Comparison of ENCODE assay signal across 26 mouse cellular contexts in the genomic region with DNA sequence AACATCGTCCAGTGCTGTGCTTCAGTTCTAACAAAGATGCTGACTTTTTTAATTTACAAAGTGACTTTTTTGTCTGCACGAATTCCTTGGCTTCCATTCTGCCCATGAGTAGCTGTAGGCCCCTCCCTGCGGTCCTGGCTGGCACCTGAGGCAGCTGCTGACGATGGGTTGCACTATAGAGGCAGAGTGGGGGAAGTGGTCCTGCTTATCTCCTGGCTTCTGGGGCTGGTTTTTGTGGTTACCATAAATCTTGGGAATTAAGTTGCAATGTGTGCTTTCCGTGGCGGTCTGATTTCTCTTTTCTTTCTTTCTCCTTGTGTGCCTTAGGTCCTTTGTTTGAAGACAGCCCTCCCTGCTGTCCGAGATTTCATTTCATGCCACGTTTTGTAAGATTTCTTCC. TPM values are rescaled to one million over a fixed set of nuclear protein-coding genes. Genes with fewer than 3 reads are reported as not detected.
DNase-seq lines count a peak whose midpoint lies in the region; ATAC-seq lines count a peak whose summit lies in the region.
"Had no signal": no experiment of that assay in that cellular context is flagged by ENCODE, and none has a peak within 500 bp of the region (broad histone marks: within the 10 kb centered on the region; RNA-seq: fewer than 3 reads in every experiment).

No protein-coding gene starts in this region.

- no peak overlapping the region for H3K9ac ChIP-seq in kidney, embryonic 14.5 days (ENCODE audit: low read depth, low read length)
- H3K9ac ChIP-seq: embryonic facial prominence, embryonic 12.5 days; embryonic facial prominence, embryonic 15.5 days; forebrain, embryonic 15.5 days; hindbrain, embryonic 13.5 days; intestine, embryonic 15.5 days had no signal

- no peak for ATAC-seq in kidney, embryonic 14.5 days (ENCODE audit: low FRiP score, low TSS enrichment)
- peak; percentile 90 to 94 for ATAC-seq in hematopoietic stem cell, adult 5-6 weeks (replicated peaks in 1 of 2; ENCODE audit: insufficient read depth in 1 of 2, low FRiP score in 2 of 2, low TSS enrichment in 1 of 2, low read depth in 1 of 2, poor library complexity in 2 of 2, severe bottlenecking in 2 of 2)
- ATAC-seq: activated CD4-positive, CD25-positive, alpha-beta regulatory T cell, adult 4 months; forebrain, embryonic 15.5 days; hindbrain, embryonic 16.5 days; intestine, embryonic 15.5 days had no signal

- H3K4me1 ChIP-seq in kidney, embryonic 14.5 days (ENCODE audit: control insufficient read depth, insufficient read depth, low read length) = no peaks in the 10 kb centered on the region
- H3K4me1 ChIP-seq: embryonic facial prominence, embryonic 12.5 days; embryonic facial prominence, embryonic 15.5 days; forebrain, embryonic 15.5 days; hindbrain, embryonic 13.5 days; intestine, embryonic 15.5 days had no signal

- peak overlapping the region; percentile 17; the same call in 1 of the 2 replicates for H3K27ac ChIP-seq in kidney, embryonic 14.5 days (ENCODE audit: low read depth, low read length)
- H3K27ac ChIP-seq: embryonic facial prominence, embryonic 12.5 days; embryonic facial prominence, embryonic 15.5 days; forebrain, embryonic 15.5 days; hindbrain, embryonic 13.5 days; intestine, embryonic 15.5 days had no signal

- no peak for DNase-seq in kidney, adult 8-10 months
- DNase-seq in MN1 (ENCODE audit: low spot score) = peak; percentile 26
- no peak for DNase-seq in thymus, postnatal 0 days (ENCODE audit: low spot score)
- DNase-seq in heart, postnatal 4 days = no peak
- no peak for DNase-seq in embryo, embryonic 10.5 days (ENCODE audit: low spot score)
- DNase-seq: adrenal gland, adult 8-10 months; adrenal gland, postnatal 25 days; B cell, adult 2 months; cerebellum, adult 11-12 months; cerebellum, adult 8-10 months; cerebellum, postnatal 10 days; cerebellum, postnatal 36 days; gastrocnemius, postnatal 25 days; heart, postnatal 36 days had no signal

- no peak overlapping the region for H3K4me2 ChIP-seq in kidney, embryonic 14.5 days (replicated peaks; ENCODE audit: low read depth, low read length)
- H3K4me2 ChIP-seq: embryonic facial prominence, embryonic 12.5 days; embryonic facial prominence, embryonic 15.5 days; forebrain, embryonic 15.5 days; heart, embryonic 11.5 days; hindbrain, embryonic 13.5 days; intestine, embryonic 15.5 days had no signal

- H3K27me3 ChIP-seq in kidney, embryonic 14.5 days (ENCODE audit: control insufficient read depth, insufficient read depth, low read length) = no peaks in the 10 kb centered on the region
- H3K27me3 ChIP-seq: CH12.LX; embryonic facial prominence, embryonic 12.5 days; embryonic facial prominence, embryonic 15.5 days; forebrain, embryonic 15.5 days; hindbrain, embryonic 13.5 days; intestine, embryonic 15.5 days had no signal

- no peaks in the 10 kb centered on the region for H3K9me3 ChIP-seq in kidney, embryonic 14.5 days (ENCODE audit: control insufficient read depth, low read length)
- H3K9me3 ChIP-seq: embryonic facial prominence, embryonic 12.5 days; embryonic facial prominence, embryonic 15.5 days; forebrain, embryonic 15.5 days; G1E; hindbrain, embryonic 13.5 days; intestine, embryonic 15.5 days had no signal

- peaks cover 53% of the 10 kb centered on the region for H3K36me3 ChIP-seq in kidney, embryonic 14.5 days (ENCODE audit: control insufficient read depth, insufficient read depth, low read length)

- no peak overlapping the region for H3K4me3 ChIP-seq in kidney, embryonic 14.5 days (ENCODE audit: low read length)
- H3K4me3 ChIP-seq: embryonic facial prominence, embryonic 12.5 days; embryonic facial prominence, embryonic 15.5 days; forebrain, embryonic 15.5 days; hindbrain, embryonic 13.5 days; intestine, embryonic 15.5 days had no signal

- 60% methylated on average over 8 of the region's 8 CpGs for WGBS in kidney, embryonic 14.5 days

RNA-seq across cellular contexts. Expression of gene Drosha, which starts 42.7 kb away (rescaled TPM):
- polyA plus RNA-seq in kidney, embryonic 14.5 days (2014; fragmentation: Nextera tagmentation; extraction: Ambion mirVana) = 30.9 and 50.1 TPM in 2 replicates
- 22.2 and 33.1 TPM in 2 replicates for total RNA-seq in hematopoietic stem cell, adult 5-6 weeks (2017)
- polyA plus RNA-seq in thymus, postnatal 0 days (2015; fragmentation: Nextera tagmentation; extraction: Ambion mirVana) = 15.4 and 18.8 TPM in 2 replicates
- 10 to 100 TPM; 32.5 to 35.4 TPM for total RNA-seq in heart, postnatal 4 days (2021)

RNA-seq across cellular contexts. Expression of gene 6030458C11Rik, which starts 42.8 kb away (rescaled TPM):
- polyA plus RNA-seq in kidney, embryonic 14.5 days (2014; fragmentation: Nextera tagmentation; extraction: Ambion mirVana) = 31.0 and 43.2 TPM in 2 replicates
- total RNA-seq in hematopoietic stem cell, adult 5-6 weeks (2017) = 21.4 and 26.5 TPM in 2 replicates
- polyA plus RNA-seq in thymus, postnatal 0 days (2015; fragmentation: Nextera tagmentation; extraction: Ambion mirVana) = 25.3 and 29.6 TPM in 2 replicates
- total RNA-seq in heart, postnatal 4 days (2021) = 10 to 100 TPM; 15.2 to 17.0 TPM
